Mouse (Mus musculus) gastrocnemius, postnatal 14 days (tissue): ENCODE data around the gene Olfr1357. TPM values are rescaled to one million over a fixed set of nuclear protein-coding genes. Genes with fewer than 3 reads are reported as not detected.

Source experiments
- DNase-seq: peaks from one replicate; pipeline ENCODE4 v3.0.0; 2021; ENCODE audit warnings: mixed read lengths
- intact Hi-C: fragments of 180-260 bp; cut with DNase I; formaldehyde crosslinking; loops from one replicate; pipeline ENCODE4 v1.15.1; 2025; ENCODE audit warnings: low total_unique reads
- total RNA-seq, 2 experiments: library from RNA; stranded (reverse); gene quantifications; 2 replicates each; pipeline ENCODE4 v1.2.3; 2021

Olfr1357 gene
- total RNA-seq, 2 experiments from 2014 or later, result not detected

DNA sequence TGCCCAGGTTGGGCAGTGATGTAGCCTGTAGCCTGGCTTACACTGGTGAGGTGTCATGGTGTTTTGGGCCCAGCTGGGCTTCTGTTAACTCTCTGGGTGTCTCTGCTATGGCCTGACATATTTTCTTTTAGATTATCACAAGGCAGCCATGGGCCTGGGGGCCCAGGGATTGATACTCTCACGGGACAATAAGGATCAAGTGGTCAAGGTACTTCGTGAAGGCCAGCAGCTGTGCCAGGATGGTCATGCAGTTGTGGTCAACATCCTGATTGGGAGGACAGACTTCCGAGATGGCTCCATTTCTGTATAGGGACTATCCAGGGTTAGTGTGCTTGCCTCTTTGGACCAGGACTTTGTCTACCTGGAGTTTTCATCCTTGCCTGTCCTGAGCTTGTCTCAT, 33.9 kb downstream of the Olfr1357 start:
- intact Hi-C loops, result no loop called here
- DNase-seq, result no peak

DNA sequence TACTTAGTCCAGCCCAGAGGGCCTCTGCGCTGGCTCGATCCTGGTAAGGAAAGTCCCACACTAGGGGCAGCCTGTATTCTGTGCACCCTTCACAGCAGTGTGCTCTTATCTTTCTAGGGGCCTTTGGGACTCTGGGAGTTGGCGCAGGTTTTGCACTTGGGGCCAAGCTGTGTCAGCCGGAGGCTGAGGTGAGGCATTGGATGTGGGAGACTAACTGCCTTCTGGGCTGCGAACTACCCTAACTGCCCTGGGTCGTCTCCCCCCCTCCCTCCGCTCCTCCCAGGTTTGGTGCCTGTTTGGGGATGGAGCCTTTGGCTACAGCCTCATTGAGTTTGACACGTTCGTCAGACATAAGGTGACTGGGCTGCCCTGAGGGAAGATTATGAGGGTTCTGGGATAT, 34.5 kb downstream of the Olfr1357 start:
- intact Hi-C loops, result no loop called here
- DNase-seq, result no peak

DNA sequence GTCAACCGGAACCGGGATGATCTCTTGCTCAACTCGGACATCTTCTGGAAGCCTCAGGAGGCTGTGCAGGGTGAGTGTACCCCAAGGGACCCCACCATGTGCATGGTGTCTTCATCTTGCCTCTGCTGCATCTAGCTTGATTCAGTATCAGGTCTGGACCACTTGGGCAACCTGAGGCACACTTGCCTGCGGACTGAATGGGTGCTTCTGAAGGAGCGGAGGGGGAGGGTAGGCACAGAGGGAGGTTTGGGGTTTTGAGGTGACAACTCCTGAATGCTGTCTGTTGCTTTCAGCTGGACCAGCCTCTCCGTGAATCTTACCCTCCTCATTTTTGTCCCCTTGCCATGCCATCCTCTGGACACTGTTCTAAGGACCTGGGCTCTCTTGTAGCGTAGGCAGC, 36.8 kb downstream of the Olfr1357 start:
- intact Hi-C loops, result no loop called here
- no peak for DNase-seq

DNA sequence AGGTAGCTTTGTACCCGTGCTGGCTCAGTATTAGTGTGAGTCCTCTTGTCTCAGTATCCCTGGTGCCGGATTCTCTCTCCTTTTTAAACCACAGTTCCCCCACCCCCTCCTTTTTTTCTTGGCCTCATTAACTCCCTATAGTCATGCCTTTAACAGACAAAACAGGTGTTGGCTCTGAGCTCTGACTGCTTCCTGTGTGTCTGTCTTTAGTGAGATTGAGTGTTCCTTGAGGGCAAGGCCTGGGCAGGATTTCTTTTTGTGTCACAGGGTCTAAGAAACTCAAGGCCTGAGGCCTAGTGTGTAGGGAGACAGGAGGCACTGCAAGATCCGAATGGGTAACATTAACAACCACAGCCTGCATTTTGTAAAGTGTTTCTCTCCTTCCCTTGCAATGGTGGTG, 39.7 kb downstream of the Olfr1357 start:
- intact Hi-C loops, result no loop called here
- no peak for DNase-seq

DNA sequence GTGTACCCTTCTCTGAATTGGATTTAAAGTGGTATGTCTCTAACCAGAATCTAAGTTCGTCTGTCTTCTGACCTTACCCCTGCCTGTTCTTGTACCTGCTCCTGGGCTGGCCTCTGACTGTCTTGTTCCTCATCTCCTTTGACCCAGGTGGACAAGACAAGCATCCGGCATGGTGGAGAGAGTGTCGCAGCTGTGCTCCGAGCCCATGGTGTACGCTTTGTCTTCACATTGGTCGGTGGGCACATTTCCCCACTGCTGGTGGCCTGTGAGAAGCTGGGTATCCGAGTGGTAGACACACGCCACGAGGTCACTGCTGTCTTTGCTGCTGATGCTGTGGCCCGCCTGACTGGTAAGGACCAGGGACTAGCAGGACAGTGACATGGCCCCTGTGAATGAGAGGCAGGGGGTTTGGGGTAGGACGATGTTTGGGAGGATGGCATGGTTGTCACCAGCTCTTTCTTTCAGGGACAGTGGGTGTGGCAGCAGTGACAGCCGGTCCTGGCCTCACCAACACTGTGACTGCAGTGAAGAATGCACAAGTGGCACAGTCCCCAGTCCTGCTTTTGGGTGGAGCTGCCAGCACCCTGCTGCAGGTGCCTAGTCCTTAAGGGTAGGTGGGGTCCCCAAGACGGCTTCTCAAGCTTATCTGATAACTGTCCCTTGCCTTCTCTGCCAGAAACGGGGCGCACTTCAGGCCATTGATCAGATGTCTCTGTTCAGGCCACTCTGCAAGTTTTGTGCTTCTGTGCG, 41.3 kb downstream of the Olfr1357 start:
- intact Hi-C loops, result no loop called here
- no peak for DNase-seq

DNA sequence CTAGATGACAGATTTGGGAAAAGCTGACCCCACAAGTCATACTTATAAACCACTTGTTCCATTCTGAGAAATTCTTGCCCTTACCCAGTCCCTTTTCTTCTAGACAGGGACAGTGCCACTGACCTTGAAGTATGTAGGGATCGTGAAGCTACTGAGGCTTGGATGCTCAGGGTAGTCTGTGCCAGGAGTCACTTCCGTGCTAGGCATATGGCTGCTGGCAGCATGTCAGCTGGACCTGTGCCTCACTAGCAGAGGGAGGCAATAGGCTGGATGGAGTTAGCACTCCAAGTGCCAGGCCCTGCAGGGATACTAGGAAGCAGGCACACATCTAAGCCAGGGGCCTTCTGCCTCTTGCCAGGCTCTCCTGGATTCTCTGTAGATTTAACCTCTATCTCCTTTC, 42.2 kb downstream of the Olfr1357 start:
- DNase-seq, result no peak
- intact Hi-C loops, result no loop called here

DNA sequence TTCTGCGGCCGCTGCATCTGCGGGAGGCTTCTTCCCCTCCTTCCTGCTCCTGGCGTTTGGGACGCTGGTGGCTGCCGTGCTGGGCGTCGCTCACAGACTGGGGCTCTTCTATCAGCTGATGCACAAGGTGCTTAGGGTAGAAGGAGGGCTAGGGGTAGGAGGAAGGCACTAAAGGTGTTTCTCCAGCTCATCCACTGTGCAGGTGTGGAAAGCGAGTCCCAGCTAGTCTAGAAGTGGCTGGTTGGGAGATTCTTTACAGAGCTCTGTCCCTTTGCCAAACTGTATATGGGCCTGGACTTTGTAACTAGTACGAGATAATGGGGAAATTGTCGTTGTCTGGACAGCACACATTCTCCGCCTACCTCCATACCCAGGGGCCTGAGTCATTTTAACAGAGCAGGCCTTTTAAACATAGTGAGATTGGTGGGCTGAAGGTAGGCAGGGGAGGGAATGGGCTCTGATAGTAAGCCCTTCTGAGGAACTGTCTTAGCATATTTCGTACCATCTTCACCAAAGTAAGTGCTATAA, 42.7 kb downstream of the Olfr1357 start:
- intact Hi-C loops, result no loop called here
- DNase-seq, result no peak

DNA sequence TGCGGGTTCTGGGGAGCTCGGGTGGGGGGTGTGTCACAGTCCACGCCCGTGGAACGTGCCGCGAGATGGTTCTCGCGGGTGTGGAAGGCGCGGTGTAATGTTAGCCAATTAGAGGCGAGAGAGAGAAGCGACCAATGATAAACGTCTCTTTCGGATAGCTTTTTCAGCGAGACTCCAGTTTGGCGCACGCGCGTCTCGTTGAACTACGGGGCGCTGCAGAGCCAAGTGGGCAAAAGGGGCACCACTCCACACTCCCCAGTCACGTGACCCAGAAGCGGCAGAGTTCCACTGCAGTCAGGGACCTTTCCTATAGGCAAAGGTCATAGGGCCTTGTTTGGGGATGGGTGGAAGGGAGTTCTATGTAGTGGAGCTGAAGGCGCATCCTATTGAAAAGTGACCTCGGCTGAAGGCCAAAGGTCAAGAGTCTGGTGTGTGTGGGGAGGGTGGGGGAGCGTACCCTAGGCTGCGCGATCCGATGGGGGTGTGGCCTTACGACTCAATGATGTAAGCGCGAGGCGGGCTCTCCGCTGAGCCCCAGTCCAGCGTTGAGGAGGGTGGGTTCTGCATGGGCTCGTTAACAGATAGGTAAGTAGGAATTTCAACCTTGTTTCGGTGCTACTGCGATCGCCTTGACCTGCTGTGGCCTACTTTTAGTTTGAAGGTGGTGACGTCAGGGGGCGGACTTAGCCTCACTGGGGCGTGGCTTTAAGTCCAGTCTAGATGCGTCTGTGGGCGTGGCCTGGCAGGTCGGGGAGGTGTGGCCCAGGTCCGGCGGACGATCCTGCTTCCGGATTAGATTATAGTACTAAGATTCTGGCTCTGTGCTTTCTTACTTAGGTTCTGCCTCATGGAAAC, 43.4 kb downstream of the Olfr1357 start, which contains the start of gene Ilvbl:
Ilvbl (plus strand) TSS at position 97 of the 855 bp plus-strand sequence.
- intact Hi-C loops, result no loop called here
- DNase-seq, result peak; percentile 93

DNA sequence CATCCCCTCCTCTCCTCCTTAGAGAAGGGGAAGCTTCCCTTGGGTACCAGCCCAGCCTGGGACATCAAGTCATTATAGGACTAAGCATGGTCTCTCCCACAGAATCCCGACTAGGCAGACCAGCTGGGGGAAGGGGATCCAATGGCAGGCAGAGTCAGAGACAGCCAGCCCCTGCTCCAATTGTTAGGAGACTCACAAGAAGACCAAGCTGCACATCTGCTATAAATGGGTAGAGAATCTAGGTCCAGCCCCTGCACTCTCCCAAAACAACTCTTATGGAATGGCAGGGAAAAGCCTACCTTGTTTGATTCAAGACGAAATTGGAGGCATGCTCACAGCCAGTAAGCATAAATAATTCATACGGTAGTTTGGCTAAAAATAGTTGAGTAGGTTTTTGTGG, 44.6 kb downstream of the Olfr1357 start:
- intact Hi-C loops, result no loop called here
- no peak for DNase-seq

DNA sequence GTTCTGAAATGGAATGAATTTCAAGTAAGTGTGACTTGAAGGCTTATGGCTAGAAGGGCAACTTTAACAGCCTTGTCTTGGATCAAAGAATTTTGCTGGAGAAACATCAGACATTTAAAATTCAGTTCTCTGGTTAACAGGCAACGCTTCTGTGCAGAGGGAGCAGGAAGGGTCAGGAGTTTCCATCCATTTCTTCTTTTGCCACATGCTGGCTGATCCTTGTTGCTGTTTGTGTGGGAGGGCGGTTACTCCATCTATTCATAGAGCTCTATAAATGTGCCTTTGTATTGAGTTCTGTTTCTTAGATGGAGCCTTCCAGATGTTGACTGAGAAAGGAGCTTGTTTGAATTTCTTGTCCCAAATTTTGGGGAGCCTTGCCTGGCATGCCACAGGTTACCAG, 47.0 kb downstream of the Olfr1357 start:
- intact Hi-C loops, result no loop called here

DNA sequence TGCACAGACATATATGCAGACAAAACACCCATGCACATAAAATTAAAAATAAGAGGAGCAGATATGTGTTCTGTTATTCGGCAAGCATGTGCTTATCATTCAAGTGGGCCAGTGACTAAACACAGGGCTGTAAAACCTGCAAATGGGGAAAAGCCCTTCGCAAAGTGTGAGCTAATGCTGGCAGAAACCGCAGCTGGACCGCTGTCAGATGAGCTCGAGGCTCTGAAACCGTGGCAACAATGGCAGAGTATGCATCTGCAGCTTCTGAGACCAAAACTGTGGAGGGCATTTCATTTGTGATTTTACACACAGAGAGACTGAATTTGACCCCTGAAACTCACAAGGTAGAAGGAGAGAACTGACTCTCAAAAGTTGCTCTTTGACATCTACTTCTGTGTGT, 47.5 kb downstream of the Olfr1357 start:
- no peak for DNase-seq
- intact Hi-C loops, result no loop called here

More for the DNA sequence above, 47.0 kb downstream of the Olfr1357 start:
- DNase-seq, result no peak

DNA sequence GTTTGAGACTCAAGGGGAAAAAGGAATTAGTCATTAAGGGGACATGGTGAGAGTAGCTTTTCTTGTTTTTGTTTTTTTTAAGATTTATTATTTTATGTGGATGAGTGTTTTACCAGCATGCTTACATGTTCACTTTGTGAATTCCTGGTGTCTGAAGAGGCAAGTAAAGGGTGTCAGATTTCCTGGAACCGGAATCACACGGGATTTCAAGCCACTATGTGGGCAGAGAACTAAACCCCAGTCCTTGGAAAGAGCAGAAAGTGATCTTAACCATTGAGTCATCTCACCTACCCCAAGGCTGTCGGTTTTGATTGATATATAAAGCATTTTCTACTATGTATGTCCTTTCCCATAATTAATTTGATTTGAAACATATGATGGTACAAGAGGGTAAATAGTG, 48.2 kb downstream of the Olfr1357 start:
- no peak for DNase-seq
- intact Hi-C loops, result no loop called here

DNA sequence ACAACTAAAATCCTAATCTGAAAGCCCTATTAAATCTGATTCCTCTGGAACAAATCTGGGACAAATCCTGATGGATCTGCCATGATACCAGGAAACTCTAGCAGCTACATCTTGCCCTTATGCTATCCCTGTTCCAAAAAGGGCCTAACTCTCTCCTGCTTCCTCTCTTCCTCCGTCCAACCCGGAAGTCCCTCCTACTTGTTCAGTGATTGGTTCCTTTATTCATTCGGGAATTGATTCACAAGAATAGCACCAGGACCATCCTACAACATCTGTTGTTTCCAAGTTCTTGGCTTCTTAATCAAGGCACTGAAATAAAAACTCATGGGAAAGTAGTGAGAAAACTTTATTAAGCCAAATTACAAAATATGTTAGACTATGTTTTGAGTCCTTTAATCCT, 48.7 kb downstream of the Olfr1357 start:
- intact Hi-C loops, result no loop called here
- DNase-seq, result no peak

DNA sequence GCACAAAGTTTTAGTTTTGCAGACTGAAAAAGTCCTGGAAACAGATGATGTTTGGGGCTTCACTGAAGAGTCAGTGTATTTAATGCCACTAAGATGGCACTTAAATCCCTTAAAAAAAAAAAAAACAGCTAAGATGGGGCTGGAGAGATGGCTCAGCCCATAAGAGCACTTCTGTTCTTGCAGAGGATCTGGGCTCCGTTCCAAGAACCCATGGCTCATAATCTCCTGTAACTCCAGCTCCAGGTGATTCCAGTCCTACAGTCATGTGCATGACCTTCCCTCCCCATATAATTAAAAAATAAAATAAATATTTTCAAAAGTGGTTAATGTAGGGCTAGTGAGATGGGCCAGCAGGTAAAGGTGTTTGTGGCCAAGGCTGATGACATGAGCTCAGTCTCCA, 52.8 kb downstream of the Olfr1357 start:
- no peak for DNase-seq
- intact Hi-C loops, result no loop called here

Other genes starting within 250 kb of the Olfr1357 start
- gene Rrp1, start 205.0 kb downstream of the Olfr1357 start, total RNA-seq, result 10 to 100 TPM; 70.5 to 73.9 TPM
- gene Cstb, start 192.4 kb downstream of the Olfr1357 start, total RNA-seq, result 10 to 100 TPM; 18.5 to 21.2 TPM
- gene Pdxk, start 153.1 kb downstream of the Olfr1357 start, total RNA-seq, result 1 to 10 TPM; 4.8 to 6.2 TPM
- gene Olfr1358, start 100.6 kb downstream of the Olfr1357 start, total RNA-seq, result not detected
- 10 to 100 TPM; 14.7 to 16.4 TPM for gene Ilvbl, start 43.7 kb downstream of the Olfr1357 start, total RNA-seq
- gene Syde1, start 26.1 kb downstream of the Olfr1357 start, total RNA-seq, result 1 to 10 TPM; 6.6 to 7.0 TPM
- gene Casp14, start 100.2 kb upstream of the Olfr1357 start, total RNA-seq, result not detected
- not detected for gene Ccdc105, start 135.0 kb upstream of the Olfr1357 start, total RNA-seq
- under 1 TPM in 1 of 2 experiments, not detected in 1; 0.14 TPM for gene Slc1a6, start 162.4 kb upstream of the Olfr1357 start, total RNA-seq
- gene Olfr1356, start 234.1 kb upstream of the Olfr1357 start, total RNA-seq, result not detected